Mouse (Mus musculus): ENCODE data around the gene Fh1.

DNA sequence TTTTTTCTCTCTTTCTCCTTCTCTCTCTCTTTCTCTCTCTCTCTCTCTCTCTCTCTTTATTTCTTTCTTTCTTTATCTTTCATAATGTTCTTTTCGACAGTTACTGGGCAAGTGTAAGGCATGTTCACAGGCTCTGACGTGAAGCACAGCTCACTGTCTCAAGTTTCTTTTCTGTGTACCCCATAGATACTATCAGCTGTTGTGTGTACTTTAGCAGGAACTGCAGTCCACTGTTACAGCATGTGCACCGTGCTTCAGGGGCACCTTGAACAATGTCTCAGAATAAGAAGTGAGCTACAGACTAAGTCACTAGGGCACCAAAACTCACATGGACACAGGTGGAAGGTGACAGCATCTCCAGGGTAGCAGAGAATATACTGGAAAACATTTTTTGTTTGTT is 73.0 kb downstream of the Fh1 start:
- TF ChIP-seq MYC (IDR thresholded peaks at IDR 0.05; ENCODE audit: low read depth, low read length) (no peak), JUND (IDR thresholded peaks at IDR 0.05; ENCODE audit: low read depth, low read length) (no peak), ZKSCAN1 (IDR thresholded peaks at IDR 0.05; ENCODE audit: low read depth, low read length) (no peak), POLR2AphosphoS5 (IDR thresholded peaks at IDR 0.05; ENCODE audit: borderline replicate concordance, low read depth, low read length) (no peak), MAX (IDR thresholded peaks at IDR 0.05; ENCODE audit: low read length) (no peak), CTCF (IDR thresholded peaks at IDR 0.05 in 2 of 3, conservative IDR thresholded peaks at IDR 0.05 in 1 of 3; ENCODE audit: control insufficient read depth in 1 of 3, insufficient read depth in 1 of 3, low read depth in 2 of 3, low read length in 3 of 3, poor library complexity in 1 of 3, severe bottlenecking in 1 of 3) (no peak), POLR2A (IDR thresholded peaks at IDR 0.05; ENCODE audit: control insufficient read depth in 1 of 2, insufficient read depth in 1 of 2, low read depth in 1 of 2, low read length in 2 of 2, poor library complexity in 1 of 2) (no peak), CHD2 (IDR thresholded peaks at IDR 0.05; ENCODE audit: low read length) (no peak), NRF1 (IDR thresholded peaks at IDR 0.05; ENCODE audit: insufficient read depth, low read depth, low read length, poor library complexity, severe bottlenecking) (no peak), SMC3 (IDR thresholded peaks at IDR 0.05; ENCODE audit: low read depth, low read length) (no peak)

Measured in MEL (cell line).